In genomic region chr1:64408807-64409582, GRCm38 (mm10) we compare ENCODE assay signal across 10 mouse cellular contexts.
DNase-seq lines count a peak whose midpoint lies in the region; ATAC-seq lines count a peak whose summit lies in the region.
"Had no signal": no experiment of that assay in that cellular context is flagged by ENCODE, and none has a peak within 500 bp of the region (broad histone marks: within the 10 kb centered on the region; RNA-seq: fewer than 3 reads in every experiment).

No protein-coding gene starts in this region.

- ATAC-seq in midbrain, embryonic 15.5 days (replicated peaks), result no peak
- peak; percentile 80 for ATAC-seq in hindbrain, embryonic 16.5 days

- no peaks in the 10 kb centered on the region for H3K27me3 ChIP-seq in midbrain, embryonic 15.5 days (replicated peaks)
- no peaks in the 10 kb centered on the region for H3K27me3 ChIP-seq in midbrain, embryonic 10.5 days (ENCODE audit: low read depth, poor library complexity, severe bottlenecking)
- no peaks in the 10 kb centered on the region for H3K27me3 ChIP-seq in hindbrain, embryonic 16.5 days (replicated peaks; ENCODE audit: control insufficient read depth, insufficient read depth, low read length)
- H3K27me3 ChIP-seq: lung, embryonic 15.5 days; stomach, embryonic 15.5 days had no signal

- H3K9me3 ChIP-seq in midbrain, embryonic 15.5 days, result no peaks in the 10 kb centered on the region
- no peaks in the 10 kb centered on the region for H3K9me3 ChIP-seq in midbrain, embryonic 10.5 days (replicated peaks)
- H3K9me3 ChIP-seq in hindbrain, embryonic 16.5 days (ENCODE audit: control insufficient read depth, low read length), result no peaks in the 10 kb centered on the region
- H3K9me3 ChIP-seq: lung, embryonic 15.5 days; stomach, embryonic 15.5 days had no signal

- H3K4me3 ChIP-seq in midbrain, embryonic 15.5 days, result no peak overlapping the region
- no peak overlapping the region for H3K4me3 ChIP-seq in midbrain, embryonic 10.5 days
- no peak overlapping the region for H3K4me3 ChIP-seq in hindbrain, embryonic 16.5 days (ENCODE audit: low read length)
- H3K4me3 ChIP-seq: lung, embryonic 15.5 days; stomach, embryonic 15.5 days had no signal

- no peak overlapping the region for H3K4me2 ChIP-seq in midbrain, embryonic 15.5 days
- no peak overlapping the region for H3K4me2 ChIP-seq in hindbrain, embryonic 16.5 days (ENCODE audit: low read length)
- H3K4me2 ChIP-seq: lung, embryonic 15.5 days; stomach, embryonic 15.5 days had no signal

- WGBS in midbrain, embryonic 15.5 days, result 56% methylated on average over 4 of the region's 4 CpGs
- 84% methylated on average over 4 of the region's 4 CpGs for WGBS in midbrain, embryonic 10.5 days
- 53% methylated on average over 4 of the region's 4 CpGs for WGBS in hindbrain, embryonic 16.5 days

- peak overlapping the region; percentile 39; the same call in 1 of the 2 replicates for H3K27ac ChIP-seq in midbrain, embryonic 15.5 days
- H3K27ac ChIP-seq in midbrain, embryonic 10.5 days (replicated peaks), result no peak overlapping the region
- peak overlapping the region; percentile 66 for H3K27ac ChIP-seq in hindbrain, embryonic 16.5 days (ENCODE audit: low read depth, low read length)
- H3K27ac ChIP-seq: lung, embryonic 15.5 days; stomach, embryonic 15.5 days had no signal

- H3K4me1 ChIP-seq in midbrain, embryonic 15.5 days, result peaks cover 10% of the 10 kb centered on the region; the same call in 1 of the 2 replicates
- H3K4me1 ChIP-seq in midbrain, embryonic 10.5 days, result no peaks in the 10 kb centered on the region
- peaks cover 6% of the 10 kb centered on the region for H3K4me1 ChIP-seq in hindbrain, embryonic 16.5 days (ENCODE audit: control insufficient read depth, insufficient read depth, low read depth, low read length)
- H3K4me1 ChIP-seq: stomach, embryonic 15.5 days had no signal

- H3K36me3 ChIP-seq in midbrain, embryonic 15.5 days (replicated peaks), result no peaks in the 10 kb centered on the region
- no peaks in the 10 kb centered on the region for H3K36me3 ChIP-seq in midbrain, embryonic 10.5 days
- no peaks in the 10 kb centered on the region for H3K36me3 ChIP-seq in hindbrain, embryonic 16.5 days (ENCODE audit: control insufficient read depth, insufficient read depth, low read length)
- H3K36me3 ChIP-seq: lung, embryonic 15.5 days; stomach, embryonic 15.5 days had no signal

- H3K9ac ChIP-seq in midbrain, embryonic 15.5 days, result no peak overlapping the region
- H3K9ac ChIP-seq in hindbrain, embryonic 16.5 days (ENCODE audit: low read depth, low read length), result no peak overlapping the region
- H3K9ac ChIP-seq: lung, embryonic 15.5 days; stomach, embryonic 15.5 days had no signal

- peak; percentile 64 for DNase-seq in adrenal gland, adult 2 months
- no peak for DNase-seq in adrenal gland, postnatal 4 days (ENCODE audit: low spot score in 2 of 2)
- DNase-seq in midbrain, embryonic 10.5 days (ENCODE audit: low spot score), result no peak
- DNase-seq in skeletal muscle tissue, adult 2 months (ENCODE audit: low read depth, low spot score), result peak; percentile 3
- DNase-seq in urinary bladder, postnatal 10 days (ENCODE audit: low spot score), result no peak
- DNase-seq in embryo, embryonic 11 days, result no peak

Comparison
In these comparisons a context has a peak if more than half of its experiments do, and no peak if none do; other contexts are left out.
1. DNase-seq: peak in adrenal gland, adult 2 months (single experiment) and skeletal muscle tissue, adult 2 months (single experiment); none in adrenal gland, postnatal 4 days (0 of 2), midbrain, embryonic 10.5 days (single experiment), urinary bladder, postnatal 10 days (single experiment) and embryo, embryonic 11 days (single experiment).